Mouse (Mus musculus) naive thymus-derived CD4-positive, alpha-beta T cell, adult 2 months (primary cell): ENCODE data around the gene Cd151.

Experiments
- DNase-seq: peaks from one replicate; pipeline ENCODE4 v3.0.0-alpha.2; 2011; ENCODE audit warnings: low read depth

The Cd151 gene

DNA sequence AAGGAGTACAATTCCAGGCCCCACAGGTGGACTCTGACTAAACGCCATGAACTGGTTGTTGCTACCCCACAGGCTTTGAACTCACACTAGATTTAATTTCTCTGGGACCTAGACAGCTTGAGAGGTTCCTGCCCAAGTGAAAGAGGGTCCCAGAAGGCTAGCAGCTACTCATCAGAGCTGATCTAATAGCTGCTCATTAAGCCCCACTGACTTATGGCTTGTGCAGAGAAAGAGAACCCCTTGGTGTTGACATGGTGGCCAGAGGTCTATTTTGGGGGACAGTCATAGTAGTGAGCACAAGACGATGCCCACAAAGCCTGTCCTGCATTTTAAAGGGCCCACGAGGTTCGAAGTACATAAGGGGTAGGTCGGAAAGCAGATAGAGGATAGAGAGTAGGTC is 7.0 kb downstream of the Cd151 start:
- no peak for DNase-seq

DNA sequence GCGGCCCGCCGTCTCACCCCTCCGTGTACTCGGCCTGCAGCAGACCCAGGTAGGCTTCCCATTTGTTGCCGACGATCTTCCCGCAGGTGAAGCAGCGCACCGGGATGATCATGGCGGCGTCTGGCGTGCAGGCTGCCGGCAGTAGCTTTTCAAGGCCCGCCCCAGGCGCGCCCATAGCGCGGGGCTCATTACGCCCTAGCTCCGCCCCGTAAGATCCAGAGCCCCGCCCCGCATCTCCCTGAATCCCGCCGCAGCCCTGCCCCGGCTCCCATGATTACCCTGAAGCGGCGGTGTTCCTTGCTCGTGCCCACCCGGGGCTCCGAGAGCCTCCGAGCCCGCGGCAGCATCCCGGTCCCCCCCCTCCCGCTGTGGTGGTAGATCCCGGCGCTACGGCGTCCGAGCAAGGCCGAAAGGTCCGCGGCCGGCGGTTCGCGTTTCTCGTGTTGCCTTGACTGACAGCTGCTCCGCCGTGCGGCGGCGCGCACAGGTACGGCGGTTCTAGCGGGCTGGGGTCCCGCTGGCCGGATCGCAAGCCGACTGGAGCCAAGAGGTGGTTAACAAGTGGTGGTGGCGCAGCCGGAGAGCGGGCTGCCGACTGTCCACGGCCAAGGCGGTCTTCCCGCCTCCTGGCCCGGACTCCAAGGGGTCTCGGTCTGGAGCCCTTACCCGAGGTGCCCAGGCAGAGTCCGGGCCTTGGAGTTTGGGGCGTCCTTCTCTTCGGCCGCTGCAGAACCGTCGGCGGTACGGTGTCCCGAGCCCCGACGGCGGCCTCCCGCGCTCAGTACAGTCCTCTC is 8.0 kb downstream of the Cd151 start, which contains the start of the genes Polr2l and Tspan4:
Polr2l (minus strand) TSS at position 122 of the 794 bp plus-strand sequence.
Tspan4 (plus strand) TSS at position 230 of the 794 bp plus-strand sequence.
- peak; percentile 93 for DNase-seq

DNA sequence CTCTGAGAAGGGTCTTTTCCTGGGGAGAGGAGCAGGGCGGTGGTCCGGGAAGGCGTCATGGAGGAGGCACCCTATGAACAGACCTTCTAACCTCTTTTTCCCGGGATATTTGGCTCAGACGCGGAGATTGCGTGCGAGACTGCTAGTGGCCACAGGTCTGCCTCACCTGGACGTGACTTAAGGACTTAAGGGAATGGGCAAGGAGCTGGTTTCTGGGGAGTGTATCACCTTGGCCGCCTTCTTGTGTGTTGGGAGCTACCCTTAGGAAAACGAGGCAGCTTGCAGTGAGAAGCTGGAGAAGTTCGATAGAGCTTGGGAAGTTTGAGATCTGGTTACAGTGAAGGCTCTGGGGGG is 8.6 kb downstream of the Cd151 start:
- DNase-seq: peak; percentile 38

DNA sequence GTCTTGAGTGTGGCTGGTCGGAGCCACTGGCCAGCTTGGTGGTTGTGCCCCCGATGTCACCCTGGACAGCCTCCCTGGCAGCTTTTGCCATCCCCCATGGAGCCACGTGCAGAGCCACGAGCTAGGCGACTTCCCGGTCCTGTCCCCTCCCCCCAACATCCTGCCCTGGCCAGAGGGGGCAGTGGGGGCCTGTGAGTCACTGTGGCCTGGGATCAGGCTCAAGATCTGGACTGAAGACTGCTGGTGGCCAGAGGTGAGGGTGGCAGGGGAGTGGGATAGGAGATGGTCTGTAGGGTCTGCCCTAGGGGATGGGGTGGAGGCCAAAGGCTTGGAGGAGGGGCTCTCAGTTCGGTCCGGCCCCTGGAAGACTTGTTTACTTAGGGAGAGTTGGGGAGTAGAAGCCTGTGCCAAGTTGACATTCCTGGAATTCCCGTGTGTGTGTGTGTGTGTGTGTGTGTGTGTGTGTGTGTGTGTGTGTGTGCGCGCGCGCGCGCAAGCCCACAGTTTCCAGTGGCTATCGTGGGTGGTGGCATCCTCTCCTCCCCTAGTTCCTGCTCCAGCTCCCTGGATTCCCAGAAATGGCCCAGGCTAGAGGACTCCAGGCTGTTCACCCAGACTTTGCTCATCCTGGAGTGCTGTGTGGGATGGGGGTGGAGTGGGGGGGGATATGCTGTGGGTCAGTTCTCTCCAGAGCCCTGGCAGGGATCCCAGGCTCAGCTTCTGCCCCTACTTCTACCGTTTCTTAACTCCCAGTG is 9.2 kb downstream of the Cd151 start:
- peak; percentile 48 for DNase-seq

DNA sequence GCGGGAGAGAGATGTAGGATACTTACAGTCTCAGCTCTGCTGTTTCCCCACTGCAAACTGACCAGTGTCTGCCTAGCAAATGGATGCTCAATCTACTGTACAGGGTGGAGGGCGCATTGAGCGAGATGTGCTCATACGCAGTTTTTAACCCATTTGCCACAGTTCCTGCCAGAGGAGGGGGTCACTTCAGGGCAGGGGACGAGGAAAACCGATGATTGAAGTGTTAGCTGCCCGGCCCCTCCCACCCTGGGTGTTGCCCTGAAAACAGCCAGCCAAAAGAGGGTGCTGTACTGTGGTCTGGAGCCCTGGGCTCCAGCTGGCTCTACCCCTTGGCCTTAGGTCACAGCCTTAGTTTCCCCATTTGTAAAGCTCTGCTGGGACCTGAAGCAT is 9.8 kb downstream of the Cd151 start:
- DNase-seq: no peak

DNA sequence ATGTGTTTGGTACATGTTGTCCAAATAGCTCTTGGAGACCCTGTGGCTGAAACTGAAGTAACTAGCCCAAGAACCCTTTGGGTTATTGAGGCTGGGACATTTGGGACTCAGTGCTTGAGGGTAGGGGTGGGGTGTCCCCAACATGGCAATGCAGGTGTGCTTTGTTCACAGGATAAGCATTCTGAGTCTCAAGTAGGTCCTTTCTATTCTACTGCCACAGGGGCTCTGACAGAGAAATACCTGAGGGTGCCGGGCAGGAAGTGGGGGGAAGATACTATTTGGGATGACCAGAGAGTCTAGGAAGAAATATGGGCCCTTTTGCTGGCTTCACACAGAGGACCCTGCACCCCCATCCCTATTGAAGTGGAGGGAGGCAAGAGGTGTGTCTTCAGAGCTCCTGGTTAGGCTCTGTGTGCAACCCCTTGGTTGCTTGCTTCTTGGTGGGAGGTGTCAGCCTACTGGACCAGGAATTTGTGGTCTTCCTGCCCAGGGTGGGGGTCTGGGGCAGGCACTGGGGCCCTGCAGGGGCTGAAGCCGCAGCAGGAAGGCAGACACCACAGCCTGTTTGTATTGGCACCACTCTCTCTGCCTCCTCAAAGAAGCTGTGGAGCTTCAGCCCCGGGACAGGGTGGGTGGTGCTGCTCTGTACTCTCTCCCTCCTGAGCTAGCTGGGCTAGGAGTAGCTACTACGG is 10.5 kb downstream of the Cd151 start:
- peak; percentile 33 for DNase-seq

DNA sequence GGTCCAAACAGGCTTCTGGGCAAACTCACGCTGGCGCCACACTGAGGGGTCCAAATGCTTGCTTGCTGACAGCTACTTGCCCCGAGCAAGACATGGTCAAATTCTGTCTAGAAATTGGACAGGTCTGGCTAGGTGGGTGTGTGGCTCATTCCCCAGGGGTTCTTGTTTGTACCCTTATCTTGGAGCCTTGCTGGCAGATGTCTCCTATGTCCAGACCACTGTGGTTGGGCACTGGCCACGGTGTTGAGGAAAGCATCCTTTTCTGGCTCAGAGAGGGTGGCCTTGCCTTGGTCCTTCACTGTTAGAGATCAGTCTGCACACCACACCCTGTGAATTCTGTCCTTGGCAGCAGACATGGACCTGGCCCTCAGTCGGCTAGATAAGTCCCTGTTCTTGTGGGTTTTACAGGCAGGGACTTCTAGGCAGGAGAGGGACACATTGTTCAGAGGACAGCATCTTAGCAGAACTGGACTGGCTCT is 11.1 kb downstream of the Cd151 start:
- DNase-seq: peak; percentile 17

DNA sequence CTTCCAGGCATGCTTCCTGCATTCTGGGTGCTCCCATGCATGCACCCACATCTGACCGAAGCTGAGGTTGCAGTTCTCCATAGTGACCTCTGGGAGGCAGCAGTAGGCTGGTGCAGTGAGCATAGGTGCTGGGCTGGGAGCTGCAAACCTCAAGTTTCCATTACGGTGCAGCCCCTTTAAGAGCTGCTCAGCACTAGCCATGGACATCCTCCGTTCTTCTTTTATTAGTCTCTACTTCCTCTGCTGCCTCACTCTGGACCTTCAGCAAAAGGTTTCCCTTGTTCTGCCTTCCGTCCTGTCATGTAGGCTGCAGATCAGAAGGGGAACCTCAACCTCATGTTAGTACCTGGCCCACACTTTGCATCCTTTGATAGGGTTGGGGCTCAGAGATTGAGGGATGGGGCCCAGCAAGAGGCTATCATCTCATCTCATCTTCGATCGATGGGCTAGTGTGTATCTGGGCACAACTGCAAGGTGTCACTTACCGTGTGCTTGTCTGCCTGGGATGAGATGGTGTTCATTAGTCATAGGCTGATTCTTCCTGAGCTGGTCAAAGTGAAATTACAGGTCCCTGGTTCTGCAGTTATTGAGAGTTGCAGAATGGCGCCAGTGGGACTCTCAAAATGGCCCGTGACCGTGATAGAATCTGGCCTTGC is 13.8 kb downstream of the Cd151 start:
- peak; percentile 91 for DNase-seq

DNA sequence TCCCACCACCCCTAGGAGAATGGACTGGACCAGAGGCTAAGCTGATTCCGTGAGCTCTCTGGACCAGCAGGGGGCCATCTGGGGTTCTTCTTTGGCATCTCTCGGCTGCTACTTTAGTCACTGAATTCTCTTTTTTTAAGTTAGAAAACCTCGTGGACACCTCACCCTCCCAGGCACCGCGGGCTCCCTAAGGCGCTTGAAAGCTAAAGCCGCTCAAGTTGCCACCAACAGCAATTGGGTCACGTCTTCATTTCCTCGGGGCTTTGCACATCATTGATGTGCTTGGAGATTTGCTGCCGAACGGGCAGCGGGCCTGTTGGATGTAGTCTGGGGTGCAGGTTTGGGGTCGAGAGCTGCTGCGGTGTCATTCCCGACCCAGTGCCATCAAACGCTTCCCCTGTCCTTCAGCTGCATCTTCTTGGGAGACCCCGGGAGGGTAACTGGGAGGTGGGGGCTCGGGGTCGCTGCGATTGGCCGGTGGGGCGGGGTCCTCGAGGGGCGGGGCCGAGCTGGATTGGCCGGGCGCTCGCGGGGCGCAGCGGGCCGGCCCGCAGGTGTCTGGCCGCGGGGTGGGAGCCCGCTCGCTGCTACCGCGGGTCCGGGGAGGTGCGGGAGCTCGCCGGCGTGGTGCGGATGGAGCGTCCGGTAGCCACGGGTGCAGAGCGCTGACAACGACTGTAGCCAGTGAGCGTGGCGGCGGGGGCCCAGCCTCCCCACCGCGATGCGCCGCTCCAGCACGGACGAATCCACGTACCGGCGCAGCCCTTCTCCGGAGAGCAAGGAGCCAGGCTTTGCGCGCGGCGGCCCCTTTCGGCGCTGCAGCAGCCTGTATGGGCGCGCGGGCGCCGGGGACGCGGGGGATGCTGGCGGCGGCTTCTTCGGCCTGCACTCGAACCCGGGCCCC is 14.6 kb downstream of the Cd151 start:
- DNase-seq: peak; percentile 69

DNA sequence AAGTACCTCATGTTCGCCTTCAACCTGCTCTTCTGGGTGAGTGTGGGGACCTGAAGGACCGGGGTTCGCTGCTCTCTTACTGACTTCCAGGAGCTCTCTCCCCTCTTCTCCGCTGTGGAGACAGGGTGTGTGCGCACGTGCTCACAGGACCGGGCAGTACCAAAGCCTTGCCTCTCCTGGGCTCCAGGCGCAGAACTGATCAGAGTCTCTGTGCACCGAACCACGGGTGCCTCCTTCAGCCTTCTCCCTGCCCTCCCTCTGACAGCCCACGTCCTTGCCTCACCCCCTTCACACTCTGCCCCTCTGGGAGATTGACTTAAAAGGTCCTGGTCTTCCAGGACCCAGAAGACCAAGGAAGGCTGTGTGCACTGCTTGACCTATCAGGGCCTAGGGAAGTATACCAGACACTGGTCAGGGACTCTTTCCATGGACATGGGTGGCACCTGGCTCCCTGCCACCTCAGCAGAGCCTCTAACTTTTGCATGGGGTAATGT is 15.4 kb downstream of the Cd151 start:
- DNase-seq: peak; percentile 13

DNA sequence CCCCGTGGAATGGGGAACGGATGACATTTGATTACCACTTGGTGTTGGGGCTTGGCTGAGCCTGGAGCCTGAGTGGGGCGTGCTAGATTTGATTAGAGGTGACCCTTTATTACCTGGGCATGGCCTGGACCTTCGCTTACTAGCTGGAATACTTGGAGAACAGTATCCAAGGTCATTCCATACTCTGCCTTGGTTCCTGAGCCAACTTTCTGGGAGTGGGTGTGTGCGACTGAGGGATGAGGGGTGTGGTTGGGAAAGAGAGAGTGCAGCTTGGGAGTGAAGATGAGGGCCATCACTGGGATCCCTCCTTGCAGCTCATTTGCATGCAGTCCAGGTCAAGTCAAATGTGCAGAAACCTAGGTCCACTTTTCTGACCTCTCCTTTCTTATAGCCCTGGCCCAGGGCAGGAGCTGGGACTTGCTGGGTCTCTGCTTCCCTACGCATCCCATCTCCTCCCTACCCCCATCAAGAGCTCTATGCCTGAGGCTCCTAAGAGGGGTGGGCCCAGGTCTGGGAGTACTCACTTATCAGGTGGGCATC is 16.0 kb downstream of the Cd151 start:
- no peak for DNase-seq

DNA sequence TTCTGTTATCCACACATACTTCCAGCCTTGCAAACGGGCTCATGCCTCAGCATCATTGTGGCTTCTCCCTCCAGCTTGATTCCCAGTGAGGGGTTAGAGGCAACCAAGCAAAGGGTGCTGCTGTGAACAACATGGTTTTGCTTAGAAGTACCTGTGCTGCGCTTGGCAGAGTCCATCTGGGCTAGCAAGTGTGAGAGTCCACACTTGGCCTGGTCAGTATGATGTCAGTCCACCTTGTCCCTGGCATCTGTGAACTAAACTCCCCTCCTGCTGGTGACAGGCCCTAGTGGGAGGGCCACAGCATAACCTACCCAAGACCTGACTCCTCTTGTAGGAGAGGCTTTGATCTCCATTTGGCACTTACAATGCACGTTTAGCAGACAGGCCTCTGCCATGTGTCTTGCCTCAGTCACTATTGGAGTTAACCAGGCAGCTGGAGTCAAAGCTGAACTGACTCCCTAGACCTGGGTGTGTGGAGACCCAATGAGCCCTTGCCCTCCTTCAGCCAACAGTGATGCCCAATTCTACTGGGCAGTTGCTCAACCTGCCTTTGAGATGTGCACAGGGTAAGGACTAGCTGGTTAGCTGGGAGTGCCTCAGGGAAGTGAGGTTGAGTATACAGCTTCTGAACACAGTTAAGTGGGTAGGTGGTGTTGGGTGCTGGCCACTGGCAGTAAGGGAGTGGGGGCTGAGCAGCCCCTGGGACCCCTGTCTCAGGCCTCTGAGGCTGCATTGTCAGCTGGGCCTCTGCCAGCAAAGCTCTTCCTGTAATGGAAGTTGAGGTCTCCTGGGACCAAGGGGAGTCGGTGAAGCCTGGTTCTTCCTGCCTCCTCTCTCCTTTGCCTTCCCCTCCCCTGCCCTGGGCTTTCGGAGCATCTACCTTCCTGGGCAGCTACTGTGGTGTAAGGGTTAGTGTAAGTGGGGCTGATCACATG is 17.3 kb downstream of the Cd151 start:
- no peak for DNase-seq

DNA sequence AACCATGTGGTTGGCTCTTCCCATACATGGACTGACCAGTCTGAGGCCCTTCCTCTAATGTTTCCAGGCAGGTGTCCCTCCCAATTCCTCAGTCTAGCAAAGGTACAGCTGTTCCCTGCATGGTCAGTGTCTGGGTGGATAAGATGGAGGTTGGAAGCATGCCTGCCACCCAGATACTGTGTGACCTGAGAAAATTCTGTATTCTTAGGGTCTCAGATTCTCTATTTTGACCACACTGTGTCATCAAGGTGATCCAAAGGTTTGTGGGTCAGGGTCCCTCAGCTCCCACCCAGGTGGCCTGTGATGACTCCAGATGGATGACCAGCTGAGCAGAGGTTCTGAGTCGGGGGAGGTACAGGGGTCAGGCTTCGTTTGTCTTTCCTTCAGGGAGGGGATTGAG is 18.0 kb downstream of the Cd151 start:
- no peak for DNase-seq

DNA sequence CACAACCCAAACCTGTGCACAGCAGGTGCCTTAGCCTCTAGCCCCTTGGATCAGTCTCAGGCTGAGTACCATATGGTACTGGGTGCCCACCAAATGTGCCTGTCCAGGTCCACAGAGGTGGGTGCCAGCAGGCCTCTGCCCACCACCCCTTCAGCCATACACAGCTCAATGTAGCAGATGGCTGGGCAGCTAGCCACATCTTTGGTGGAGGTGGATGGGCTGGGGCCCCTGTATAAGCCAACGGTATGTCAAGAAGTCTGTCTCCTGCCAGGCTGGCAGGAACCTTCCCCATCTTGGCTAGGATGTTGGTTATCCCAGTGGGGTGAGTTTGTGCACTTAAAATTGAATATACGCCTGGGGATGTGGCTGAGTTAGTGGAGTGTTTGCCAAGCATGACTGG is 18.4 kb downstream of the Cd151 start:
- no peak for DNase-seq

DNA sequence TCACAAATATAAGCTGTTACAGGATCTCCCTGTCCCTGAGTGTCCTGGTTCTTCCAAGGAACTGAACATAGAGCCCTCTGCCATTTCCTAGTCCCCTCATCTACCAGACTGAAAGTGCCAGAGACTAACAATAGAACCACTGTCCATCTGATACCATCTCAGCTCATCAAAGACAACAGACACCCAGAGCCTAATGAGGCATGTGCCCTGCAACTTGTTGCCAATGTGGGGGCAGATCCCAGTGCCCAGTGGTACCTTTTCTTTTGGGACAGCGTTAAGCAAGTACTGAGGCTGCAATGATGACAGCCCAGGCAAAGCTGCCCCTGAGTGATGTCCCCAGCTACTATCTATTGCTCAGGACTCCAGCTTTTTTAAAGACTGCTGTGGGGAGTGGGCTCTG is 19.0 kb downstream of the Cd151 start:
- no peak for DNase-seq

DNA sequence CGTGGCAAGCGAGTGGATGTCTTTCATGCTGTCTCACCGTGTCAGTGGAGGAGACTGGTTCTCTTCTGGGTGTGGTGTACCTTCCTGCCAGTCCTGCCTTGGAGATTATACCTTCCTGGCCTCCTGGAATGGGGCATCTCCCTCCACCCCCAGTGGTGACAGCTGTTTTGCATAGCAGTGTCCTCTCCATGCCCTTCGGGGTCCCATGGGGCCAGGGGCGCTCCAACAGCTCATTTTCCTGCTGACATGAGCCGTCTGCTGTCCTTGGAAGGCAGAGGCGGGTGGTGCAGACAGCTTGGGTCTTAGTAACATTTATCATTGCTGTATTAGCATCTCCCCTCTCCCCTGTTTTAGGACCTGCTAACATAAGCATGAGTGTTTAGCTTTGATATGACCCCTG is 19.9 kb downstream of the Cd151 start:
- DNase-seq: no peak

DNA sequence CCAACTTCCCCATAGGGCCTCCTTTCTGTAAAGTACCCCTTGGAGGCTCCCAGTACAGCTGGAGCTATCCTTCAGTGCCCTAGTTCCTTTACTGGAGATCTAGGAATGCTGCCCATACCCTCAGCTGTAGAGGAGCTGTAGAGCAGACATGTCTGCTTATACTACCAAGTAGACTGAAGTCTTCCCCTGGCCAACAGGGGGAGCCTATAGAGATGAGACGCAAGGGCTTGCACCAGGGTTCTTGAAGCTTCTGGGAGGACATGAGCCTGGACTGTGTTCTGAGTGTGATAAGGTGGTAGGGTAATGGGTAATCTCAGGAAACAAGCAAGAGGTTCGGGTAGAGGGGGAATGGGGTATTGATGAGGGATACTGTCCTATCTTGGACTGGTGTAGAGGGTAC is 24.0 kb downstream of the Cd151 start:
- DNase-seq: peak; percentile 26

DNA sequence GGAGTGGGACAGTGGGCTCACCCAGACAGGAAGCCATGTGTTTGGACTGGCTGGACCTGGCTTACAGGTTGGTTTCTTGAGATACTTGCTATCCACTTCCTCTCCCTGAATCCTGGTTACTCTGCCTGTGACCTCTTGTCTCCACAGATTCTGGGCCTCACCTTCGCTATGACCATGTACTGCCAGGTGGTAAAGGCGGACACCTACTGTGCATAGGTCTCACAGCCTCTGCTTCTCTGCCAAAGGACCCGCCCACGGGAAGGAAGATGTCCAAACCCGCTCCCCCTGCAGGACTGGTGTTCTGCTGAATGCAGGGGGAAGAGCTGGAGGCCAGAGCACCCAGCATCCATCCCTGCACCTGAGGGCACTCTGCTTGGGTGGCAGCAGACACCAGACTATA is 25.5 kb downstream of the Cd151 start:
- DNase-seq: no peak

DNA sequence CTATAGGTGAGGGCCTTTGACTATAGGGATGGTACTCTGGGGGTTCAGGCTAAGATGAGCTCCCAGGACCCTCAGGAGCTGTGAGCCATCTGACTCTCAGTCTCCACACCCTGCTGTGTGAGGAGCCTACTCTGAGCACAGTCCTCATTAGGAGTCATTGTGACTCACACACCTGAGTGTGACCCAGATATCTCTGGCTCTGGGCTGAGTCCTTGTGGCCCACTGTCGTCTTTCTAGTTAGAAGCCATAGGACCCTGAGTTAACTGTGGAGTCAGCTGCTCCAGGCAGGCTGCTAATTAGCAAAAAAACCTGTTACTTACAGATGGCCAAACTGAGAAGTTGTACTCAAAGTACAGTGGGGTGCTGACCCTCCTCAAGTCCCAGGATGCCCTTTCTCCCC is 26.5 kb downstream of the Cd151 start:
- no peak for DNase-seq

DNA sequence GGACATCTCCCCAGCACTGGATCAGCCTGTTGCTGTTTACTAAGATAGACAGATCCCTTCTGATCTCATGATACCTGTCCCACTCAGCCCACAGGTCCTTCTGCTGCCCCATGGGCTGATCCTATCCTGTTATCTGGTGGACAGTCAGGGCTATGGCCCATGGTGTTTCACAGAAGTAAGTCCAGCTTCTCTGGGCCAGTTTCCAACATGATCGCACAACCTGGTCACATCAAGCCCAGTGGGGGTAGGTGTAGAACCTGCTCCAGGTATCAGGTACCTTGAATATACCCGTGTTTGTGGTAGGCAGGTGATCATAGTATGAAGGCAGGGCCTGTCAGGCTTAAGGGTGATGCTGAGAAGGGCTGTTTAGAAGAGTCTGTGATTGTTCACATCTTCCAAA is 28.2 kb downstream of the Cd151 start:
- DNase-seq: no peak
